Mouse (Mus musculus): ENCODE measurements around the gene Foxo3. TPM values are rescaled to one million over a fixed set of nuclear protein-coding genes. Genes with fewer than 3 reads are reported as not detected.

The Foxo3 gene
- polyA plus RNA-seq, 1 experiment: 30.2 TPM

DNA sequence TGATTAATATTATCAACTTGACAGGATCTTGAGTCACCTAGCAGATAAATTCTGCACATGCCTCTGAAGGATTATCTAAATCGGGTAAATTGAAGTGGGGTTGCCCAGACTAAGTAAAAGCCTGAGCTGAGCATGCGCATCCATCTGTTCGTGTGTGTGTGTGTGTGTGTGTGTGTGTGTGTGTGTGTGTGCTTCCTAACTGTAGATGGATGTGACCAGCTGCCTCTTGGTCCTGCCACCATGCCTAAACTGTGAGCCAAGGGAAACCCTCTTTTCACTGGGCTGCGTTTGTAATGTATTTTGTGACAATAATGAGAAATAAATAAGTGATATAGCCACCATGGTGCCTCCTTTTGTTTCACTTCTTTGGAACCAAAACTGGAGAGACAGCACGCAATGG lies 102.3 kb downstream of the Foxo3 start:
- Histone ChIP-seq H3K4me1 (ENCODE audit: control insufficient read depth, insufficient read depth, low read length) (0 out of 2 replicates have a peak, but pooled peaks cover 2% of the 10 kb centered on the region), H3K27ac (ENCODE audit: insufficient read depth, low read length) (no peak overlapping the region)
- no peak for TF ChIP-seq POLR2A (IDR thresholded peaks at IDR 0.05; ENCODE audit: low read depth, low read length)
- TF ChIP-seq CTCF (IDR thresholded peaks at IDR 0.05; ENCODE audit: borderline replicate concordance, insufficient read depth, low read length): no peak

DNA sequence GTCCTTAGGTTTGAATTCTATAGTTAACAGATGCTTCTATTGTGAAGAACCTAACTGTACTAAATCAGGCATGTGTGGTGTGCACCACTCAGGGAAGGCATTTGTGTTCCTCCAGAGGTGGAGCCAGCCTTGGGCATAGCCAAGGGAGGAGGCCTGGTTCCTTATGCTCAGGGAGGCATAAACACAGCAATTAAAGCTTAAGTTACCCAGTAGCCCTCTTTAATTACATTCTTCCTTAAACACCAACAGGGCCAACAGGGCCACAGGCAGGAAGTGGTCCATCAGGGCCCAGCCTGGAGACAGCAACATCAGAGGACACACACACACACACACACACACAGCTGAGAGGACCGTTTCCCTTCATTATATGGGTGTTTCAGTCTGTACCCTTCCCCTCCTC lies 102.7 kb downstream of the Foxo3 start:
- 0 out of 2 replicates have a peak, but pooled peaks cover 2% of the 10 kb centered on the region for H3K4me1 ChIP-seq (ENCODE audit: control insufficient read depth, insufficient read depth, low read length)
- no peak overlapping the region for H3K4me3 ChIP-seq (ENCODE audit: insufficient read depth, low read length)
- H3K27ac ChIP-seq (ENCODE audit: insufficient read depth, low read length): no peak overlapping the region
- TF ChIP-seq CTCF (IDR thresholded peaks at IDR 0.05; ENCODE audit: borderline replicate concordance, insufficient read depth, low read length) (no peak), POLR2A (IDR thresholded peaks at IDR 0.05; ENCODE audit: low read depth, low read length) (no peak)

More for the DNA sequence above, 102.3 kb downstream of the Foxo3 start:
- no peak overlapping the region for H3K4me3 ChIP-seq (ENCODE audit: insufficient read depth, low read length)

DNA sequence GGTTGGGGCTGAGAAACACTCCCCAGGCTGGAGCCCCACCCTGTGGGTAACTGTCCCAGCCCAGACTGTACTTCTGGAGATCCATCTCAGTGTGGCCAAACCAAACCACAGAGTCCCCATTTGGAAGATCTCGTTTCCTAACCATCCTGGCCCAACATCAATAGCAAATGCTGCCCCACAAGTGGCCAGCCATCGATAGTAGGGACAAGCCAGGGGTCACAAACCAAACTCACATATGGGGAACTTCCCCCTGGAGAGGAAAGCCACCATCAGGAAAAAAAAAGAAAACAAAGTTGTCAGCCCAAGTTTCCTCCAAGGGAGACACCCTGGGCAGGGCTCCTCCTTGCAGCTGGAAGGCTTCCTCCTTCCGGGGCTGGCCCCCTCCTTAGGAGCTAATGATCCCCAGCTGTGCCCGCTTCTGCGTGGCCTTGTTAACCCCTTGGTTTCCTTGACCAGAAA lies 105.6 kb downstream of the Foxo3 start:
- H3K4me1 ChIP-seq (ENCODE audit: control insufficient read depth, insufficient read depth, low read length): 0 out of 2 replicates have a peak, but pooled peaks cover 2% of the 10 kb centered on the region
- no peak overlapping the region for H3K4me3 ChIP-seq (ENCODE audit: insufficient read depth, low read length)
- TF ChIP-seq POLR2A (IDR thresholded peaks at IDR 0.05; ENCODE audit: low read depth, low read length) (no peak), CTCF (IDR thresholded peaks at IDR 0.05; ENCODE audit: borderline replicate concordance, insufficient read depth, low read length) (no peak)
- no peak overlapping the region for H3K27ac ChIP-seq (ENCODE audit: insufficient read depth, low read length)

DNA sequence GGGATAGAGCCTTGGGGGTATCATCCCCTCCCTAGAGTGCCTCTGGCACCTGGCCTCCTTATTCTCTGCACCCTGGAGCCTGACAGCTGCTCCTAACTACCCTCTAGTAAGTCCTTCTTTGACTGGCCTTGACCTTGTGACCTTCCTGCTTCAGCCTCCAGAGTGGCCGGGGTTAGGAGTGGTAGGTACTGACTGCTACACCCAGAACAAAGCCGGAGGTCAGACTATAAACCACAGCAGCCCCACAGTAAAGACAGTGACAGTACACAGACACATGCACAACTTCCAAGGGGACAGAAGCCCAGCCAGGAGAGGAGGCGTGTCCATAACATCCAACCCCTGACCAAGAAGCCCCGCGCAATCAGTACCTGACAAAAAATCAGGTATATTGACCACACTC lies 106.4 kb downstream of the Foxo3 start:
- Histone ChIP-seq H3K4me3 (ENCODE audit: insufficient read depth, low read length) (no peak overlapping the region), H3K27ac (ENCODE audit: insufficient read depth, low read length) (no peak overlapping the region), H3K4me1 (ENCODE audit: control insufficient read depth, insufficient read depth, low read length) (0 out of 2 replicates have a peak, but pooled peaks cover 2% of the 10 kb centered on the region)
- no peak for TF ChIP-seq POLR2A (IDR thresholded peaks at IDR 0.05; ENCODE audit: low read depth, low read length)
- no peak for TF ChIP-seq CTCF (IDR thresholded peaks at IDR 0.05; ENCODE audit: borderline replicate concordance, insufficient read depth, low read length)

DNA sequence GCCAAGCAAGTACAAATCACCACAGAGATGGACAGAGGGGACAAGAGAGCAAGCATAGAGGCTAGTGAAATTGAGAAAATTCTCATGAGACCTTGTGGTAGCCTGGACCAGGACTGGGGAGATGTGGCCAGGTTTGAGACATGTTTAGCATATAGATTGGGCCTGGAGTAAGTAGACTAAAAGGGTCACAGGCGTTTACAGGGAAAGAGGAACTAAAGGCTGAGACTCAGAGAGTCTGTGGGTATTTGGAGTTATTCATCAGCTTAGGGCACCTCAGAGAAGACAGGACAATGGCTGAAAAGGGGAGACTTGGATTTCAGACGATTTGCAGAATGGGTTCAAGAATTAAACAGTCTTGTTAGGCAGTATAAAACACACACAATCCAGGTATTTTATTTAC lies 121.8 kb downstream of the Foxo3 start:
- no peak overlapping the region for H3K4me3 ChIP-seq (ENCODE audit: insufficient read depth, low read length)
- no peak overlapping the region for H3K27ac ChIP-seq (ENCODE audit: insufficient read depth, low read length)
- H3K4me1 ChIP-seq (ENCODE audit: control insufficient read depth, insufficient read depth, low read length): no peaks in the 10 kb centered on the region
- TF ChIP-seq CTCF (IDR thresholded peaks at IDR 0.05; ENCODE audit: borderline replicate concordance, insufficient read depth, low read length) (no peak), POLR2A (IDR thresholded peaks at IDR 0.05; ENCODE audit: low read depth, low read length) (no peak)

DNA sequence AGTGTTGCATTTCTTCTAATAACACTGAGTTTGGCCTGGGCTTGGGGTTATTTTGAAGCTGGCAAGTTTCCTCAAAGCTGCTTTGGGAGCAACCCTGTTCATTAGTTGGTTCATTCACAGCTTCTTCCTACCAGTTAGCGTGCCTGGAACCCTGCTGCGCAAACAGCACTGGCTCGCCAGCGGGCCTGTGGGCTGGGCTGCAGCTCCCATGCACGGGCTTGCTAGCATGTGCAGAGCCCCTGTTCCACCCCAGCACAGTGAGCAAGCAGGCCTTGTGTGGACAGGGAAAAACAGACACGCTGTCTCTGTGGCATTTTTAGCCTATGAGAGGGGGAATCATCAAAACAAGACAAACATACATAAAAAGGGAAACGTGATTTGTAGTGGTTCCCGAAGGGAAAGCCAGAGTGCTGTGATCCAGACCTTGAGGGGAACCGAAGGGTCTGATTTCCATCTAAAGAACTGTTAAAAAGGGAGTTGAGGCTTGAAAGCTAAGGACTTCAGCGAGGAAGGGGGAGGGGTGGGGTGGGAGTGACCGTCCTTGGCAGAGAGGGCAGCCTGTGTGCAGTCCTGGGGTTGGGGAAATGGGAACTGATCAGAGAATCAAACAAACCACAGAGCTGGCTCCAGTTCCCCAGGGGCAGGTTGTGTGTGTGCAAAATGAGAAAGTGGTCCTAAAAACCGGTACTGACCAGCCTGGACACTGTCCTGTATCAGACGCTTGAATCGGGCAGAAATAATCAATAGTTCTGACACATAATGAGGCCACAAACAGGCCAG lies 123.9 kb downstream of the Foxo3 start:
- H3K27ac ChIP-seq (ENCODE audit: insufficient read depth, low read length): no peak overlapping the region
- H3K4me3 ChIP-seq (ENCODE audit: insufficient read depth, low read length): no peak overlapping the region
- no peak for TF ChIP-seq POLR2A (IDR thresholded peaks at IDR 0.05; ENCODE audit: low read depth, low read length)
- TF ChIP-seq CTCF (IDR thresholded peaks at IDR 0.05; ENCODE audit: borderline replicate concordance, insufficient read depth, low read length): no peak
- H3K4me1 ChIP-seq (ENCODE audit: control insufficient read depth, insufficient read depth, low read length): no peaks in the 10 kb centered on the region

DNA sequence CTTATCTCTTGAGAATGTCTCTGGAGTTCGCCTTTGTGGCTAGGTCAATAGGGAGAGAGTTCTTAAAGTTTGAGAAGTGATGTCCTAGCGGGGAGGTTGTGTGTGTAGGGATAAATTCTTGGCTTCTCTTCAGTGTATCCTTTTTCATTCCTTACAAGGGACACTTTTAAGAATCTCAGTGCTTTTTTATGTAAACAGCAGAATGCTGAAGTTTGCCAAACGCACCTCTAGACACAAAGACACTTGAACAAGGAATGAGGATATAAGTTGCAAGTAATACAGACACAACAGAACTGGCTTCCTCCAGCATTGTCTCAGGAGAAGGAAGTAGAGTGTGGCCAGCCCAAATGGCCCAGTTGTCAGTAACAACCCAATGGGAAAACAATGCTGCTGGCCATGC lies 126.8 kb downstream of the Foxo3 start:
- Histone ChIP-seq H3K27ac (ENCODE audit: insufficient read depth, low read length) (no peak overlapping the region), H3K4me3 (ENCODE audit: insufficient read depth, low read length) (no peak overlapping the region), H3K4me1 (ENCODE audit: control insufficient read depth, insufficient read depth, low read length) (no peaks in the 10 kb centered on the region)
- TF ChIP-seq CTCF (IDR thresholded peaks at IDR 0.05; ENCODE audit: borderline replicate concordance, insufficient read depth, low read length): no peak
- no peak for TF ChIP-seq POLR2A (IDR thresholded peaks at IDR 0.05; ENCODE audit: low read depth, low read length)

DNA sequence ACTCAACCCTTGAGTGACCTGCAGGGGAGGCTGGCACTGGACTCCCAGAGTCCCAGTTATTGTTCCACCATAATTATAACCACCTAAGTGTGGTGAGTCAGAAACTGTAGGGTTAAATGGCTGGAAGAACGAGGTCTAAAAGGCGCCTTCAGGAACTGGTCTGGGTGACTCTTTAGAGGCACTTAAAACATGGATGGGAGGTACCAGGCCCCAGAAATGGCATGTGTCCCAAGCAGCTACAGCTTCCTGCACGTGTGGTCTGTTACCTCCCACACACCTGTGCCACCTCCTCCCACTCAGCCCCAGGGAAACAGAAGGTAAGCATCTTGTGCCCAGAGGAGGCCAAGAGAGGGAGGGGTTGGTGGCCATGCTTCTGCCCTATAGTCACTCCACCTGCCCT lies 128.2 kb downstream of the Foxo3 start:
- H3K27ac ChIP-seq (ENCODE audit: insufficient read depth, low read length): no peak overlapping the region
- H3K4me1 ChIP-seq (ENCODE audit: control insufficient read depth, insufficient read depth, low read length): no peaks in the 10 kb centered on the region
- TF ChIP-seq CTCF (IDR thresholded peaks at IDR 0.05; ENCODE audit: borderline replicate concordance, insufficient read depth, low read length) (no peak), POLR2A (IDR thresholded peaks at IDR 0.05; ENCODE audit: low read depth, low read length) (no peak)
- no peak overlapping the region for H3K4me3 ChIP-seq (ENCODE audit: insufficient read depth, low read length)

DNA sequence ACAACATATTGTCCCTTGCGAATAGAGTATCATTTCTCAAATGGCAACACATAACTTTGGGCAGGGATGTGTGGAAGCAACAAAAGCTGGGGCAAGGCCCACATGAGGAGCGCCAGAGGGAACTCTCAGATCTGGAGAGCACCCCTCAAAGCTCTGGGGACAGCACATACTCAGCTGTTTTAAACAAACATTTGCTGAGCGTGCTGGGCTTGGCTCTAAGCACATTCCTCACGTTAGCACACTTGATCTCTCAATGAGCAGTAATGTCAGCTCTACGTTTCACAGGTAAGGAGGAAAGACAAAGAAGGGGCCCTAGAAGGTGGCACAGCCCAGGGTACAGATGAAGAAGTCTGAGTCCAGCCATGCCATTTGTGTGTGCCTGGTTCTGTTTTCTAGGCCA lies 131.3 kb downstream of the Foxo3 start:
- TF ChIP-seq CTCF (IDR thresholded peaks at IDR 0.05; ENCODE audit: borderline replicate concordance, insufficient read depth, low read length) (no peak), POLR2A (IDR thresholded peaks at IDR 0.05; ENCODE audit: low read depth, low read length) (no peak)

DNA sequence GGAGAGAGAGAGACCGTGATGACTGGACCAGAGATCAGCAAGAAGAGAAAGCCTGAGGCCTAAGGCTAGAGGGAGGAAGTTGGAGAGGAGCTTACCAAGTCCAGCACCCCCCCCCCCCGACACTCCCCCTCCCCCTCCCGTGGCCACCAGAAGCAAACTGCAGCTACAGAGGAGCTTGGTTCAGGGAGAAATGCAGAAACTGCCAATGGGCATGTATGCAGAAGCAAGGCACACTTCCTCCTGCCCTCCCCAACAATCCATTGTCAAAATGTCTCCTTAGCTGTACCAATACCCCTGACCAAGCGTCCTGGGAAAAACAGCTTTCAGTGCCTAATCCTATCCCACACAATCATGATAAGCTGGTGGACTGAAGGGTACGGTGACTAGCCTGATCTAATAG lies 131.8 kb downstream of the Foxo3 start:
- TF ChIP-seq POLR2A (IDR thresholded peaks at IDR 0.05; ENCODE audit: low read depth, low read length) (no peak), CTCF (IDR thresholded peaks at IDR 0.05; ENCODE audit: borderline replicate concordance, insufficient read depth, low read length) (no peak)
- H3K4me1 ChIP-seq (ENCODE audit: control insufficient read depth, insufficient read depth, low read length): no peaks in the 10 kb centered on the region
- no peak overlapping the region for H3K4me3 ChIP-seq (ENCODE audit: insufficient read depth, low read length)
- H3K27ac ChIP-seq (ENCODE audit: insufficient read depth, low read length): no peak overlapping the region

More for the DNA sequence above, 131.3 kb downstream of the Foxo3 start:
- Histone ChIP-seq H3K4me1 (ENCODE audit: control insufficient read depth, insufficient read depth, low read length) (no peaks in the 10 kb centered on the region), H3K4me3 (ENCODE audit: insufficient read depth, low read length) (no peak overlapping the region), H3K27ac (ENCODE audit: insufficient read depth, low read length) (no peak overlapping the region)

Data from embryonic fibroblast, embryonic 13.5 days (primary cell).